Mouse (Mus musculus) CD4-positive, CD25-positive, alpha-beta regulatory T cell, adult 2 months (primary cell): ENCODE measurements around the gene Jak2.

ENCODE experiments used
- DNase-seq: peaks from one replicate; pipeline ENCODE4 v3.0.0-alpha.2; 2012; ENCODE audit warnings: low read depth, low spot score

Jak2 gene

DNA sequence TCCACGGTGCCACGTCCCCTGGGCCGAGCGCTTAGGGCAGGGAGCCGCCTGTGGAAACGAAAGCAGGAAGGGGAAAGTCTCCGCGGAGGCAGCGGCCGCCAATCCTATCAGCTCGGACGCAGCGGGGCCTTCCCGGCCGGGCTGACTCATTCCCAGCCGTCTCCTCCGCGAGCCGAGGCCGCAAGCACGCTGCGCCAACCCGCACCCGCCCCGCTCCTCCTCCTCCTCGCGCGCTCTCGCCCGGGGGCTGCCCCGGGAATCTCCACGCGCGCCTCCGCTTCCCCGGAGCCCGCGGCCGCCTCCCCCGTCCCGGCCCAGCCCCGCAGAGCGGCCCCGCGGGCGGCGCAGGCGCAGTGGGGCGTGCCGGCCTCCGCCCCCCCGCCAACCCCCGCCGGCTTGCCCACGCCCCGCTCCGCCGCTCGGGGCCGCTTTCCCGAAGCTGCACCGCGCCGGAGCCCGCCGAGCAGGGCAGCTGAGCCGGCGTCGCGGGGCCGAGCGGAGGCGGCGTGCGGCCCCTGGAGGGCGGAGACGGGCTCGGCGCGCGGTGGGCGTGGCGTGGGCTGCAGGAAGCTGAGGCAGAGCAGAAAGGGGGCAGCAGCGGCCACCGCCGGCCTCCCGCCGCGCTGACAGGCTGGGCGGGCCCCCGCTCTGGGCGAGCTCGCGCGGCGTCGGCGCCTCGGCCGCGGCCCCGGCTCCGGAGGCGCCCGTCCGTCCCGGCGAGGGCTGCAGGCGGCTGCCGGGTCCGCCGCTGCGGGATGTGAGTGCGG, at the start of gene Jak2:
Gene Jak2 (plus strand): TSS at position 638 of the 767 bp plus-strand sequence.
- DNase-seq: peak; percentile 95

DNA sequence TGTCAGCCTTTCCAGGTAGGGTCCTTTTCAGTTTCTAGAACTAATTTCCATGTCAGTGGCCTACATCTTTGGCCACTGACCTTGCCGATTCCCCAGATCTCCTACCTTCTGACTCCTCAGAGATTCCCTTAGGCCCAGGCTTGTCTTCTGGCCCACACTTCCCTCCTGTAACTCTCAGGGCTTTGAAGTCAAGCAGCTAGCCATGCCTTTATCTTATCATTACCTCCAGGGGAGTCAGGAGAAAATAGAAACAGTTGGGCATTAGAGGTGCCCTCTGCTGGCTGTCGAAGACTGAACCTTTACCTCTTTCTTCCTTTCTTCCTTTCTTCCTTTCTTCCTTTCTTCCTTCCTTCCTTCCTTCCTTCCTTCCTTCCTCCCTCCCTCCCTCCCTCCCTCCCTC, 48.3 kb upstream of the Jak2 start:
- DNase-seq: peak; percentile 48

DNA sequence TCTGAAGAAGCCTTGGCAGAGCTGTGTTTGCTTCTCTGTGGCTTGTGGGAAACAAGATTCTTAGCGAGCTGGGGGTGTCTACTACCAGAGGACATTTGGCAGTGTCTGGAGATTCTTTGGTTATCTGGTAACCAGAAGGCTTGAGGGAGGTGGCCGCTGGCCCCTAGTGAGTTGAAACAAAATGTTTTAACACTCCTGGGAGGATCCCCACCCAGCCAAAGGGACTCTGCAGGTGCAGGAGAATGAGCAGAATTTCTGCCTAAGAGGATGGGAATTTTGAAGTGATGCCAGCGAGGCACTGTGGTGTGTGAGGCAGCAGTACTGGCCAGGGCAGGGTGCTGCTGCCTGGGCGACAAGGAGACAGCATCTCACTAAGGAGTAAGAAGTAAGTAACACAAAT, 47.0 kb upstream of the Jak2 start:
- no peak for DNase-seq

DNA sequence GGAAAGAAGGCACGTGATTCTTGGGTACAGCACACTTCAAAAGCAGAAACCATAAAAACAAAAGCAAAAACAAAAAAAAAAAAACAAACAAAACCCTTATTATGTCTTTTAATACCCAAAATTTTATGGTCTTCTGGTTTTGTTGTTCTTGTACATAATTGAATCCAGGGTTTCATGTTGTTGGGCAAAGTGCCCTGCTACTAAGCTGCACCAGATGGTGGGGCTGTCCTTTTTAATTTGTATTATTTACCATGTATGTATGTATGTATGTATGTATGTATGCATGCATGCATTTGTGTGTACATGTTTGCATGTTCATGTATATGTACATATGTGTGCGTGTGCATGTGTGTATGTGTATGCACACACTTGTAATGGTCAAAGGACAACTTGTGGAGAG, 46.4 kb upstream of the Jak2 start:
- no peak for DNase-seq

DNA sequence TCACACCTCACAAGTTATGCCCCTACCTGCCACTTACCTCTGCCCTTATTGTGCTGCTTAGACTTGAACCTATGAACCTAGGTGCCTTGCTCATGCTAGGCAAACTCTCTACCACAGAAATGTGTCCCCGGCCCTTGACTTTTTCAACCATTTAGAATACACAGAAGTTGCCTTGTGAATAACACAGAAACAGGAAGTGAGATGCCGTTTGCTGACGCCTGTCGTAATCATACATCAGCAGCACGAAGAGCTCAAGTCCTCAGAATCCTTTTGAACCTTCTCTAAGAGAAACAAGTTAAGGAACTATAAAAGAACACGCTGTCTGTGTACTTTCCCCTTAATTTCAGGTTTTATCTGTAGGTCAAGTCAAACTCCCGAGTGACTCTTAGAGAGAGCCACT, 41.7 kb upstream of the Jak2 start:
- peak; percentile 79 for DNase-seq

DNA sequence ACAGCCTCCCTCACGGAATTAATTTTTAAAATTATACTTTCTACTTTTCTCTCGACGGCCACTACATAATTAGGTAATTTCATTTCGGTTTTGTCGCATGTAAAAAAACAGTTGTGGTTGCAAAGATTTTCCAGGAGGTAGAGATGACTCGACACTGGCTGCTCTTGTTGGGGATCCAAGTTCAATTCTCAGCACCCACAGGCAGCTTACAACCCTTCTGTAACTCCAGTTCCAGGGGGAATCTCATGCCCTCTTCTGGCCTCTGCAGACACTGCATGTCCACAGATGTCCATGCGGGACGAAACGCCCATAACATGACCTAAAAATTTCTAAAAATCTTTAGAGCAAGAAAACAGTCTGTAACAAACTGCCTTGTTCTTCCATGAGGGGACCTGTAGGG, 41.3 kb upstream of the Jak2 start:
- peak; percentile 60 for DNase-seq

DNA sequence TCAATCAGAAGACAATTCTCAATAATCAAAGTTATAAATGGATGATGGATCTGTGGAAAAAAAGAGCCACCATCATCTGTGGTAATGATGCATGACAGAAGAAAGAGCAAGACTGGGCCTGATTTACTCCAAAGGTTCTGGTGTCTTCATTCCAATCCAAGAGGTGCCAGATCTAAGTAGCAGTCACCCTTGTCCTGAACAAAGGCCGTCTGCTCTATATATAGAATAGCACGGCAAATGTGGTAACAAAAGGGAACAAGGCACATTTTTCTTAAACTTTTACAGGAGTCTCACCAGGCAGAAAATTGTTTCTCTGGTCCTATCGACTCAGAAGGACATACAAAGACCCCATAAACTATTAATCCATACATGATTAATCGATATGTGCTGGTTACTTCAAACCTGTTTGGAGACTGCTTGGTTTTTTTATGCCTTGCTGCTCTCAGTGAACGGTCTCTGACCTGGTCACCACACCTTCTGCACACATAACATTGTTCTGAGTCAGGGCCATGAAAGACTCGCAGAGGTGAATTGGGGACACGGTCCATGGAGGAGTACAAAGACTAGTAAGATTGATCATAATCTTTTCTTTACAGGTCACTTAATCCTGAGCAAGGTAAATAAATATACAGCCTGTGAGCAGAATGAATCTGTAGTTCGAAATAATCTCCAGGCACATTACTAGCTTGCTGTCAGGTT, 35.7 kb upstream of the Jak2 start:
- no peak for DNase-seq

DNA sequence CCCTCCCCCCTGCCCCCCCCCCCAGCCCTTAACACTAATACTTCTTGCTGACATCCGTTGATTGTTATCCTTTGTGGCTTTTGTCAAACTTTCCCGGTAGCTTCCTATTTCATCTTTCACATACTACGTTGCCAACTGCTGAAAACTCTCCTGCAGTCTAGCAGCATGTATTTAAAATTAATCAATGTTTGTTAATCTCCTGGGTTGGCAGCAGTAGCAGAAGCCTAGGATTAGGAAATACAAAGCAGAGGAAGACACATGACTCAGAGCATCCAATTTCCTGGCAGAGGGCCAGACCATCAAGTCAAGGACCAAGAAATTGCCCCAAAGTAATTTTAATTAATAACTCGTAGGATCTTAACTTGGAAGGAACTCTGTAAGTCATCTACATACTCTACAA, 29.8 kb upstream of the Jak2 start:
- peak; percentile 55 for DNase-seq

DNA sequence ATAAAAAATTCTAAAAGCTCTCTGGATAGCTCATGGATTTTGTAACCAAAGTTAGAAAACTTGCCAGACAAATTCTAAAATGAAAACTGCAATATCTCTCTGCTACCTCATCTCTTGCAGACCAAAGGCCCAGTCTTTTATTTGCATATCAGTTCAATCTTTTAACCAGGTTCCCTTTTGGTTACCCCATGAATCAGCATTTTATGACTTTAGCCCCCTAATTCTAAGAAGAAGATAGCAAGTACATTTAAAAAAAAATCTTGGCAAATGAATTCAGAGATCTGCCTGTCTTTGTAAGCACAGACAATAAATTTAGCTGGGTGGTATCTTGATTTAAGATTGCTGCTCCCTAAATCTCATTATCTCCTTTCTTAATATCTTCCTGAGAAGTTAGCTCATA, 26.7 kb upstream of the Jak2 start:
- no peak for DNase-seq

DNA sequence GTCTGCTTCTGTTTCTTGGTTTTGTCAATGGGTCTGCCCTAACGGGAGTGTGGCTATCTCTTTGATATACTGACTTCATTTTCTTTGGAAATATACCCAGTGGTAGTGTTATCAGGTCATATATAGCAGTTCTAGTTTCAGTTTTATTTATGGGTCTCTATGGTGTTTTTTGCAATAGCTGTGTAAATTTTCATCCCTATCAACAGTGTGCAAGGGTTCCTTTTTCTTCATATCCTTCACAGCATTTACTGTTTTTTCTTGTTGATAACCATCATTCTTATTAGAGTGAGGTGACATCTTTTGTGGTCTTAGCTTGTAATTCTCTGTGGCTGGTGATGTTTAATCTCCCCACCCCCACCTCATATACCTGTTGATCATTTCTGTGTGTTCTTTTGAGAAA, 24.6 kb upstream of the Jak2 start:
- DNase-seq: no peak

DNA sequence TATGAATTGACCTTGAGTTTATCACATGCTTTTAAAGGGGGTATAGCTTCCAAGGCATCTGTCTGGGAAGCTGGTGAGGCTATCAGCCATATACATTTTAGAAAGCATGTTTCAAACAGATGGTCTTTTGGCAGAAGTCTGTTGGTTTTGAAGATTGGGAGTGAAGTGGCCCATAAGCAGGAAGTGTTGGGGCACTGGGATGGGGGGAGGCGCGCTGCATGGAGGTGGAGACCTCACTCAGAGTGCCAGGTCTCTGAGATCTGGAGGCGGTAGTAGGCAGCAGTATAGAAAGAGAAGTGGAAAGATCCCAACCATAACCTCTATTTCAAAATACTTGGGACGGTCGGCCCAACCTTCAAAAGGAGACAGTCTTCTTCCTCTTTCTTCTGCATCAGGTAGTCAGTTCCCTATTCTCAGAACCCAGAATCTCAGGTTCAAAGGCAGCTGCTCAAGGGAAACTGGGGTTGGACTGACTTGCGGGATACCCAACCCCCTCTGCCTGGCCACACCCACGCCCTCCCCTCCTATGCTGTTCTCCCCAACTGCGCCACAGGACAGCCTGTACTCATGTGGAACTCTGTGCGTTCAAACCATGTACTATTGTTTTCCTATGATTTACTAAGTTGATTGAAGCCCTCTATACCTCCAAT, 23.6 kb upstream of the Jak2 start:
- peak; percentile 43 for DNase-seq

DNA sequence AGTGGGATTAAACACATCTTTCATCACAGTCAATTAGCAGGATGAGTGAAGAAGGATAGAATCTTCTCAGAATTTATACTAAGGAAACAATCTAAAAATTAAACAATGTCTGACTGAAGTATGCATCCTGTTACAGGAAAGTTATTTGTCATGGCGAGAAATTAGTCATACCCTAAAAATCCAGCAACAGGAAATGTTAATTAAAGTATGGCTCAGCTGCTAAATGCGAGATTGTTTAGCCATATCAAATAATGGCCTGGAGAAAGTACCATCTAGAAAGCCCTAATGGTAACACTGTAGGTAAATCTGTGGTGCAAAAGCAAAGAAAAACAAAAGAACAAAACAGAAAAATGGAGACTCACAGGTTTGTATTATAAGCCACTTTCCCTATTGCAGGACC, 22.6 kb upstream of the Jak2 start:
- no peak for DNase-seq

DNA sequence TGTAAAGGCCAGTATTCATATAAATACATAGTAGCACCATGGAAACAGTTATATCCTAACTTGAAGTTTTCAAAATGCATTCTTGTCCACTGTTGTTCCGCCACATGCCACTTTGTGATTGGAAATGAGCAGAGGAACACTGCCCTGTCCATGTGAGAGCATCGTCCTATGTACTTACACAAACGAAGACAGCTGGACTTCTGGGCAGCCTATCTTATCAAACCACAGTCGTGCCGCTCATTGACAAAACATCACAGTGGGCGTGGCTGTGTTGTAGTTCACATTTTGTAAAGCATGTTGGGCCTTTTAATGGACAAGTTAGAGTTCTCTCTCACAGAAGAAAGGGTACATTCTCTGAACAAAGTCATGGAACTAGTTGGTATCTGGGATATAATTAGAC, 18.9 kb upstream of the Jak2 start:
- DNase-seq: no peak

DNA sequence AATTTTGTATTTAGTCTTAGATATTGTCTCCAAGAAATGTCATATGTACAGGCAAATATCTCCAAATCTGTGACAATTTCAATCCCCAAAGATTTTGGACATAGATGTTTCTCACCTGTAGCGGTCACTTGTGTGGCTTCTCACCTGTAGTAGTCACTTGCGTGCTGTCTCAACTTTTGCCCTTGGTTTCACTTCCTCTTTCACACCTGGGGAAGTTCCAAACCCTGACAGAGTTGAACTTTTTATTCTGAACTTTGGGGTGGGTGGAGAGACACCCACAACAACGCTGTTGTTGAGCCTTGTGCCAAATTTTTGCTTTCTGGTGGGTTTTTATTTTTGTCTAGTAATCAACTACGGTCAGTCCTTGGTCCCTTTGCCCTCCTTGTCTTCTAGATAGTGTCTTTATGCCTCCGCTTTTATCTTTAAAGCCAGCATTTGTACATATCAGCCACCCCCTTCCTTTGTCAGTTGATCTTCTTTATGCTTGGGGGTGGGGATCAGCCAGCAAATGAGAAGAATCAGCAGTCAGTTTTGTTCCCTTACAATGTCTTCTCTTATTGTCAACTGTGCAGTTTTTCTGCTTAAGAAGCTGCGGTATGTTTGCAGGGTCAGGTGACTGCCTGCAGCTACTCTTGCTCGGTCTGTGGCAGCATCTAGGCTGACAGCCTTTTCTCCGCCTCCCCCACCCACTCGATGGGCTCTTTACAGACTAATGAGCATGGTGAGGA, 14.8 kb upstream of the Jak2 start:
- peak; percentile 82 for DNase-seq

DNA sequence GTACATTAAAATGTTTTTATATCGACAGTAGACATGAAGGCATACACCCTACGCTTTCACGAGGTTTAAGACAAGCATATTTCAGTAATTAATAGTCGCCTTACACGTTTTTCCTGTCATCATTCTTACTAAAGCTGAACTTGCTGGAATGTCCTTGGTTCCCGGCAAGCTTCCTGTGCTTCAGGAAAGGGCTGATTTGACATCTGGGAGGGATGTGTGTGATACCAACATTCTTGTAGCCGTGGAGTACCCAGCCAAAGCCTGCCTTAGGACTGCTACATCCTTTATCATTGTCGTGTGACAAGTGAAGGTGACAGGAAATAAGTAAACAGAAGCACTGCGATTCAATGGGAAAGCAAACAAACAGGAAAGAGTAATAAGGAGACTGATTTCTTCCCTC, 13.5 kb upstream of the Jak2 start:
- DNase-seq: no peak

DNA sequence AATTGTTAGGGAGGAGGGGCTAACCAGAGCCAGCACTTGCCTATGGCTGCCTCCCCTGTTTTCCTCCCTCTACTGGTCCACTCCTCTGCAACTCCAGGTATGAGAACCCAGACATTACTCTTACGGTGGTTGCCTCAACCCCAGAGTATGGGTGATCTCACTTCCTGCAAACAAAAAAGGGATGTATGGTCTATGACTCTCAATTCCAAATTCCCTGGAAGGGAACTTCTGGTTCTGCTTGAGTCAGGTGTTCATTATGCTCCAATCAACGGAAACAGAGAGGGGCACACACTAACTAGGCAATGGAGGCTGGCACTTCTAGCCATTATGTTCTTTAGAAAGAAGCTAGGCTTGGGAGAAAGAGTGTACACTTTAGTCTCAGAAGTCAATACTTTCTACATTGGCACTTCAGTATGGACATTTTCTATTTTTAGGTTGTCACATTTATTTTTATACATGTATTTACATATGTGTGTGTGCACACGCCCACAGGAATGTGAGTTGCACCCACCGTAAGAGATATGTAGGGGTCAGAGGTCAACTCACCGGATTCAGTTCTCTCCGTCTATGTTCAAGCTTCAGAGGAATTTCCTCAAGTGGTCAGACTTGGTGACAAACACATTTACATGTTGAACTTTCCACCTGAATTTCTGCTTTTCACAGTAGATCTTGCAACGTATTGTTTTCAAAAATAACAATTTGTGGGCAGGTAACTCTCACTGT, 12.0 kb upstream of the Jak2 start:
- DNase-seq: no peak

DNA sequence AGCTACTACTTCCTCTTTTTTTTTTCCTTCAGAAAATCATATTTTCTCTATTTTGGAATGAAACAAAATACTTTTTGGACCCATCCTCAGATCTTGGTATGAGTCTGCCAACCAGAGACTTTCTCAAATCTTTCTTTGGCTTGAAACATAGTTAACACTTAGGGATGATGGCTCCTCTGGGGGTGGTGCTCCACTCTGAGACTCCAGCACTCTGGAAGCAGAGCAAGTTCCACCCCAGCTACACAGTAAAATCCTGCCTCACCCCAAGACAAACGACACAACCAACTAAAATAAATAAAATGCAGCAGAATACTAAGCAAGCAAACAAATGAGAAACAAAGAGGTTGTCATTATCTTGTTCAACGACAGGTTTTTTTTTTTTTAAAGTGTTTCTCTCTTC, 11.0 kb upstream of the Jak2 start:
- no peak for DNase-seq

DNA sequence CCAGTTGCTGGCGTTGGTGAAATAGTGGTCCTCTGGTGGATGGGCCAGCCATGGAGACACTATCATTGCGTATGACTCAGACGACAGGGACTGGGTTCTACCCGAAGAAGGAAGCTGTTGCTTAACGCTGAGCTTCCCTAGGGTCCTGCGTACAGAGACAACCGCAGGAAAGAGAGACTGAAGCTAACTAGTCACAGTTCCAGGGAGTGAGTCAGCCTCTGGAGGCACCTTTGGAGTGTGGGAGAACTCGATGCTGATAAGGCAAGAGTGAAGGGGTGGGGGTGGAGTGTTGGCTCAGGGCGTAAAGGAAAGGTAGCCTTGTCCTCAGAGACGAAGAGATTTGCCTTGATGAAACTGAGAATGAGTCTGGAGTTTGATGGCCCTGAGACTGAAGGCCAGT, 10.0 kb upstream of the Jak2 start:
- no peak for DNase-seq

DNA sequence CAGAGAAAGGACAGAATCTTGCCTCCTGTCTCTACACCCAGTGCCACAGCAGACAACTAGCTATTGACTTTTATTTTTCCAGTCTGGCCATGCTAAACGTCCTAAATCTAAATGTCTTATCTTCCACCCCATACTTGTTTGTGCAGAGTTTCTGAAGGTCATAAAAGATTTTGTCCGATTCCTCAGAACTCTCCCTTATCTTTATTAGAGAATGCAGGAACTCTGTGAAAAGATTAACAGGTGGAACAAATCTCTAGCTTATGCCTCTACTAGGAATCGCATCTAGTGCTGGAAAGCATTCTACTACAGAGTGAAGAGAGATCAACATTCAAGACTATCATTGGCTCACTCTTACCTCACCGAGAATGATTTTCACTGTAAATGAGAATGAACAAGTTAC, 1.7 kb upstream of the Jak2 start:
- no peak for DNase-seq

DNA sequence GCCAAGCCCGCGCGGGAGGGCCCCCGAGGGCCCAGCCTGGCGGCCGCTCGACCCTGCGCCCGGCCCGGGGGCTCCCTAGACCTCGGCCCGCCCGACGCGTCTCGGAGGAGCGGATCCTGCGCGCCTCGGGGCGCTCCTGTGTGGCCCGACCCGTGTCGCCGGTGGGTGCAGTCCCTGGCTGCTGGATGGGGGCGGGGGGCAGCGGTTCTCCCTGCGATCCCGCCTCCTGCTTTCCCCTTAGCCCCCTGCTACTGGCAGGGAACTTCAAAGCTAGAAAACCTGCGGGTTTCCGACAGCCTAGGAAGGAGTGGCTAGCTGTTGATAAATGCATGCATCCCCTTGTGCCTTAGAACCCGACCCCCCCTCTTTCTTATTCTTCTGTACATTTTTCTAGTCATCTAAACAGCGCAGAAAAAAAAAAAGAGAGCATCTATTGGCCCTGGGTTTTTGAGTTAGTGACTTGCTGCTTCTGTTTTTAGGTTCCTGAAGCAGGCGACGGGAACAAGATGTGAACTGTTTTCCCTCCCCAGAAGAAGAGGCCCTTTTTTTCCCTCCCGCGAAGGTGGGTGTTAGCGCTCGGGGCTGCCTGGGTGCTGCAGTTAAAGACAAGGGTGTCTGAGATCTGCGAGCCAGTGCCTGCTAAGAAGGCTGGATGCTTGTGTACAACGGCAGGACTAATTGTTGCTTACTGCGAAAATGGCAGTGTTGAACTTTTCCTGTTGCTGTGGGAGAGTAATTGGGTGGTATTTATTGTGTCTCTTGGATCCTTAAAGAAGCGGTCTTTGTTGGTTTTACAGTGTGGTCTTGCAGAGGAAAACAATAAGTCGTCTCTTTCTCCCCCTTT, 552 bp downstream of the Jak2 start:
- peak; percentile 65 for DNase-seq
